Mouse (Mus musculus) small intestine, adult 2 months (tissue): ENCODE data around the gene Srrd. TPM values are rescaled to one million over a fixed set of nuclear protein-coding genes. Genes with fewer than 3 reads are reported as not detected.

Experiments
- H3K27ac ChIP-seq: fragments of 200-500 bp; 2 replicates; pipeline ENCODE4 v1.5.1; 2012; ENCODE audit warnings: low read depth, low read length, control low read depth, inconsistent platforms; ENCODE audit not compliant: insufficient read depth
- H3K27me3 ChIP-seq: fragments of 200-500 bp; 2 replicates; pipeline ENCODE4 v1.6.1; 2012; ENCODE audit warnings: mild to moderate bottlenecking, moderate library complexity, low read length, inconsistent platforms; ENCODE audit not compliant: control insufficient read depth, insufficient read depth
- H3K36me3 ChIP-seq: fragments of 200-500 bp; 2 replicates; pipeline ENCODE4 v1.6.1; 2012; ENCODE audit warnings: mild to moderate bottlenecking, low read length, control low read depth, inconsistent platforms; ENCODE audit not compliant: control insufficient read depth, insufficient read depth
- H3K4me1 ChIP-seq: fragments of 200-500 bp; 2 replicates; pipeline ENCODE4 v1.6.1; 2012; ENCODE audit warnings: low read length, inconsistent platforms, mixed read lengths; ENCODE audit not compliant: control insufficient read depth, insufficient read depth, insufficient read length
- H3K4me3 ChIP-seq: fragments of 200-500 bp; 2 replicates; pipeline ENCODE4 v1.5.1; 2012; ENCODE audit warnings: low read depth, mild to moderate bottlenecking, control low read depth, inconsistent platforms, low read length, moderate library complexity
- CTCF ChIP-seq: fragments of 200-500 bp; IDR thresholded peaks from 2 replicates; pipeline ENCODE4 v1.5.1; 2012; ENCODE audit warnings: low read depth, mild to moderate bottlenecking, control low read depth, inconsistent platforms, low read length, moderate library complexity, mixed read lengths; ENCODE audit not compliant: insufficient replicate concordance, insufficient read length; ENCODE audit errors: extremely low read depth
- POLR2A ChIP-seq: fragments of 200-500 bp; IDR thresholded peaks from 2 replicates; pipeline ENCODE4 v1.6.1; 2012; ENCODE audit warnings: low read depth, mild to moderate bottlenecking, control low read depth, inconsistent platforms, low read length, moderate library complexity
- WGBS: fragments of 180-500 bp; shearing (Covaris S2); methylation state at CpG from one replicate; pipeline ENCODE4 v1.1.7; 2018; 5-methylcytosine and 5-hydroxymethylcytosine counted together
- polyA plus RNA-seq: library from polyadenylated mRNA; depleted of rRNA; stranded (reverse); fragments of >200 nt; gene quantifications from 2 replicates; pipeline ENCODE4 v1.2.3, GENCODE M21; 2012

Gene Srrd
- polyA plus RNA-seq, 1 experiment, result 34.1 TPM

DNA sequence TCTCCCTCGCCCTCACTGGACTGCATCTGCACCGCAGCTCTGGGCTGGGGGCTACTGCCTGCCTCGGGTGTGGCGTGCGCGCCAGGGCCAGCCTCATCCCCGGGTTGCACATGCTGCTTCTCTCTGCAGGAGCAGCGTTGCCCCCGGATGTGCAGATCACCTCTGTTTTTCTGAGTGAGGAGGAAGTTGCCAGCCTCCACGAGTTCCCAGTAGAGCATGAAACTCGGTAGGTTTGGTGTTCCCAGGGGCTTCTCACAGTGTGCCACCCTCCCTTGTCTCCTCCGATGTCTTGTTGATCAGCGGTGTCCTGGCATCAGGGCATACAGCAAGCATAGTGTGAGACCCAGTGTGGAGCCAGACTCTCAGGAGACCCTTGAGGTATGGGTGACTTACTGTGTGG is 26.5 kb upstream of the Srrd start:
- 84% methylated on average over 13 of the region's 13 CpGs for WGBS
- Histone ChIP-seq H3K4me1 (no peaks in the 10 kb centered on the region), H3K27me3 (no peaks in the 10 kb centered on the region), H3K27ac (no peak overlapping the region), H3K36me3 (peaks cover 25% of the 10 kb centered on the region), H3K4me3 (no peak overlapping the region)
- TF ChIP-seq CTCF (no peak), POLR2A (no peak)

DNA sequence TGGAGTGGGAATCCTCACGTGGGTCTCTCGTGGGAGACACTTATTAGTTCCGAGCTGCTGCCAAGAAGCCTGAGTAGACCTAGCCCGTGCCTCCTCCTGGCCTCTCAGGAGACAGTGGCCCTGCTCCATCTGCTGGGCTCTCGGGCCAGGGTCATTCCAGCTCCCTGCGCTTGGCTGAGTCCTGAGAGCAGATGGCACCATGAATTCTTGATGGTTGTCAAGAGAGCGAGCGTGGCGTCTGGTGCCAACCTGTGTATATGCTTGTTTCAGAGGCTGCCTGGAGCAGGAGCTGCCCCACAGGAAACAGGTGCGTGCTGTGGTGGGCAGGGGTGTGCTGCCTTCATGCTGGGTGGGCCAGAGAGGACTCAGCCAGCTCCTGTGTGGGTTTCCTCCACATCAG is 25.8 kb upstream of the Srrd start:
- no peaks in the 10 kb centered on the region for H3K27me3 ChIP-seq
- H3K4me3 ChIP-seq, result no peak overlapping the region
- WGBS, result 88% methylated on average over 10 of the region's 10 CpGs
- no peaks in the 10 kb centered on the region for H3K4me1 ChIP-seq
- H3K36me3 ChIP-seq, result peaks cover 28% of the 10 kb centered on the region
- TF ChIP-seq POLR2A (no peak), CTCF (no peak)
- H3K27ac ChIP-seq, result 0 out of 2 replicates have a peak overlapping the region, but pooled peaks have one; percentile 24

DNA sequence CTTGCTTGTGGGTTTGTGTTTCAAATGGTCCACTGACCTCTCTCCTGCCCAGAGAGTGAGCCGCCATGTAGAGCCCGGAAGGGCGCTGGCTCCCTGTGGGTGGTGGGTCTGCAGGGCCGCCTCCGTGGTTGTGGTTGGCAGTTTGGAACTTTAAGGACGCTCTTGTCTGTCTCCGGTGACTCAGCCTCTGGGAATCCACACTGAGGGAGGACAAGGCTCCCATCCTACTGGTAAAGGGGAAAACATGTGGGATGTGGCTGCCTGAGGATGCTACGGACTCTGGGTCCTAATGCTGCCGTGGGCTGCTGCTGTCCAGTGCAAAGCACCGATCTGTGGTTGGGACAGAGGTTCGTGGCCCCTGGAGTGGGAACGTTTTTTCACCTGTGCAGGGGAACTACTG is 25.1 kb upstream of the Srrd start:
- H3K27ac ChIP-seq, result no peak overlapping the region
- WGBS, result 83% methylated on average over 12 of the region's 12 CpGs
- H3K27me3 ChIP-seq, result no peaks in the 10 kb centered on the region
- no peak overlapping the region for H3K4me3 ChIP-seq
- peaks cover 35% of the 10 kb centered on the region for H3K36me3 ChIP-seq
- no peak for TF ChIP-seq CTCF
- TF ChIP-seq POLR2A, result no peak
- no peaks in the 10 kb centered on the region for H3K4me1 ChIP-seq

DNA sequence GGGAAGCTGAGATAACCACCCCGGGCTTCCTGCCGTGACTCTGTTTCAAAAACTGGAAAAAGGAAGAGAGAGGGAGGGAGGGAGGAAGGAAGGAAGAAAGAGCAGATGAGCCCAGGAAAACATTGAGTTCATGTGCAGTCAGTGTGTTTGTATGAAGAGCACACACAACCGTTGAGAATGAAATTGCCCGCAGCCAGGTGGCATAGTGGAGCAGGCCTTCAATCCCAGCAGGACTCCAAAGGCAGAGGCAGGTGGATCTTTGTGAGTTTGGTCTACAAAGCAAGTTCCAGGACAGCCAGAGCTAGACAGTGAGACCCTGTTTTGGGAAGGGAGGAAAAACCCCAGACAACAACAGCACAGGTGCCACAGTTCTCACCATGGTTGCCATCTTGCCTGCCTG is 24.5 kb upstream of the Srrd start:
- peaks cover 37% of the 10 kb centered on the region for H3K36me3 ChIP-seq
- no peak overlapping the region for H3K27ac ChIP-seq
- 89% methylated on average over 4 of the region's 4 CpGs for WGBS
- H3K4me1 ChIP-seq, result no peaks in the 10 kb centered on the region
- no peaks in the 10 kb centered on the region for H3K27me3 ChIP-seq
- TF ChIP-seq POLR2A (no peak), CTCF (no peak)
- H3K4me3 ChIP-seq, result no peak overlapping the region

DNA sequence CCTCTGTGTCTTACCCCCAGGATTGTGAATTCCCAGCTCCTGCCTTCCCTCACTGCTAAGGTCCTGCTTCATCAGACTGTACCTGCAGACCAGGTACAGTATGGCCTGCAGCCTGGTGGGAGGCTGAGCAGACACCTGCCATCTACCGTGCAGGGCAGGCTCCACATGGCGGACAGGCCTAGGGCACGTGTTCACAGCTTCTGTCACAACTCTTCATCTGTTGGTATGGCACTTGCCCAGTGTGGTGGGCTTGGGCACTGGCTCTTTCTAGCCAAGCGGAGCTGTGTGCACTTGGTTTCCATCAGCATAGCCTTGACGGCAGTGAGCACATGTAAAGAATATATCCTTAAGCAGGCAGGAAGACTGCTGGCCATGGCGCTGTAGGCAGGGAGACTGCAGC is 24.0 kb upstream of the Srrd start:
- no peak overlapping the region for H3K27ac ChIP-seq
- H3K27me3 ChIP-seq, result no peaks in the 10 kb centered on the region
- 95% methylated on average over 6 of the region's 6 CpGs for WGBS
- H3K4me3 ChIP-seq, result no peak overlapping the region
- TF ChIP-seq CTCF (no peak), POLR2A (no peak)
- peaks cover 39% of the 10 kb centered on the region for H3K36me3 ChIP-seq
- H3K4me1 ChIP-seq, result no peaks in the 10 kb centered on the region

- no peaks in the 10 kb centered on the region for H3K27me3 ChIP-seq
- H3K4me3 ChIP-seq, result no peak overlapping the region
- H3K4me1 ChIP-seq, result no peaks in the 10 kb centered on the region
- TF ChIP-seq CTCF (no peak), POLR2A (no peak)
- WGBS, result 84% methylated on average over 10 of the region's 10 CpGs
- H3K36me3 ChIP-seq, result peaks cover 29% of the 10 kb centered on the region
- H3K27ac ChIP-seq, result no peak overlapping the region
Observed at GRCm38 (mm10) chr5:112364184-112364797, 21.5 kb upstream of the Srrd start.

GRCm38 (mm10) chr5:112360077-112360476 is 17.2 kb upstream of the Srrd start:
- TF ChIP-seq POLR2A (no peak), CTCF (no peak)
- 86% methylated on average over 3 of the region's 3 CpGs for WGBS
- H3K4me1 ChIP-seq, result no peaks in the 10 kb centered on the region; the same call in 1 of the 2 replicates
- no peaks in the 10 kb centered on the region for H3K27me3 ChIP-seq
- H3K27ac ChIP-seq, result no peak overlapping the region
- peaks cover 27% of the 10 kb centered on the region; the same call in 1 of the 2 replicates for H3K36me3 ChIP-seq
- no peak overlapping the region for H3K4me3 ChIP-seq
